Mouse (Mus musculus): ENCODE measurements around the gene Rere.

The Rere gene

DNA sequence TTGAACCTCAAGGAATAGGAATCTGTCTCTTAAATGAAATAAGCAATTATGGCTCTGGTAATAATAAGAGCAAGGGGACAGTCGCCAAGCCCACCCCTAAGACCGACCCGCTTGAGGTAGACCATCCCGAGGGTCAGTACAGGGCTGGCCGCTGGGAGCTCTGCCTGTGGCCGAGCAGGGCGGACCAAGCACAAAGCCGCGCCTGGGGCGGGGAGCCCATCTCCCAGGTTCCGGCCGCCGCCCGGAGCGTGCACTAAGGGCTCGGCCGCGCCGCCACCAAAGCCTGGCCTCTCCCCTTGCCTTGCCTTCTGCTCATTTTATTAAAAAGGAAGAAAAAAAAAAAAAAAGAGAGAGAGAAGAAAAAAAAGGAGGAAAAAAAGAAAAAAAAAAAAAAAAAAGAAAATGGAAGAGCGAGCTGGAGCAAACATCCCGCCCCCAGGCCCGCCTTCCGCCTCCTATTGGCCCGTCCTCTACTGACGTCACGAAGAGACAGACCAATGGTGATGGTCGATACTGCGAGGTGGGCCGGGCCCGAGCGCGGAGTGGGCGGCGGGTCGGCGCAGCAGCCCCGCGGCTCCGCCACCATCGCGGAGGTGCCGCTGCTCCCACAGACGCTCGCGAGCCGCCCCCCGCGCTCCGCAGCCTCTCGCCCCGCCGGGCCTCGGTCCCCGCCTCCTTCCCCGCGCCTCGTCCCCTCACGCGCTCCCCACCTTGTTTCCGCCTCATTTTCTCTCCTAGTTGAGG, at the start of gene Rere:
Rere (plus strand) TSS at position 629 of the 744 bp plus-strand sequence.
- CTCF ChIA-PET, result interaction anchor here (1.6 kb wide), 1 partner anchor 16 kb away, joined by 9 read pairs; no protein-coding TSS in a partner anchor

DNA sequence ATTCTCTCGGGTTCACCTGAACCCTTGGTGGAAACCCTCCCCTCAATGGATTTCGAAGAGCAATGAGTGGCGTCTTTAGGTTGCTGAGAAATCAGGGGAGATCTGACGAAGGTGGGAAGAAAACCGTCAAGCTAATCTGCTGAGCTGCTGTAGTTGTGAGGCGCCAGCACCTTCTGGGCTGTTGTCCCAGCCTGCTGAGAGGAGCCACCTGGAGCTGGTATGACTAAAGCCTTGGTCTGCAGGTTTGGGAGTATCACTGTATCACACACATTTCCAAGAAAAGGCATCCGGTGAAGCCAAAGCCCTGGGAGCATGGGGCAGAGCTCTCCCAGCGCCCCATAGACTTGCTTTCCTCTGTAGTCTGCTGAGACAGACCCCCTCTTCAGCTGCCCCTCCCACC, 49.6 kb upstream of the Rere start:
- CTCF ChIA-PET, result no interaction called here

DNA sequence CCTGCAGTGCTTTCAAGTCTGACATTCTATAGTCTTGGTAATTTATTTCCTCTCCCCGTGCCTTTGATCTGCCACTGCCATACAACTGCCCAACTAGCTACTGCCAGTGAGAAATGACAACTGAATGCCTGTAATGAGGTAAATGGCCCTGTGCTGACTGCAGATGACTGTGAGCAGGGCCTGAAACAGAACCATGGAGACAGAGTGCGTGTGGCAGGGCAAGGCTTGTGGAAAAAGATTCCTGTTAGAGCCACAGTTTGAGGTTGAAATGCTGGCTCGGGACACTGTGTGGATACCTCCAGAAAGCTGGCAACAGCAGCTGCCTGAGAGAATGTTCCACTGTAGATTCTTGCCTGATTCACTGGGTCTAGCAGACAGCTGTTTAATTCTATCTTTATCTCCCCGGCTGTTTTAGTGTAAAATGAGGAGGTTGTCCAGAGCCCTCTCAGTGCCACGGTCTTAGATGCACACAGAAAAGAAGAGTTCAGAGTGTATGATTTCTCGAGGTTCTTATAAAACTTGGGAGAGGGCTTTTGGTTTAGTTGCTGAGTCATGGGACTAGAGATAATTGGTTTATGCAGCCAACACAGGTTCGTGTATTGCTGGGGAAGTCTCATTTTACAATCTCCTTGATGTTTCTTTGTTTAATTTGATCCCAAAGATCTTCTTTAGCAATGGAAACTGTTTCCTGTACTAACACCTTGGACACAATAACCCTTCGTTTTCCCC, 46.7 kb upstream of the Rere start:
- CTCF ChIA-PET, result interaction anchor here (0.5 to 1.0 kb wide), 3 partner anchors 14 to 1424 kb away, joined by 3 to 6 read pairs (median 5); no protein-coding TSS in a partner anchor

DNA sequence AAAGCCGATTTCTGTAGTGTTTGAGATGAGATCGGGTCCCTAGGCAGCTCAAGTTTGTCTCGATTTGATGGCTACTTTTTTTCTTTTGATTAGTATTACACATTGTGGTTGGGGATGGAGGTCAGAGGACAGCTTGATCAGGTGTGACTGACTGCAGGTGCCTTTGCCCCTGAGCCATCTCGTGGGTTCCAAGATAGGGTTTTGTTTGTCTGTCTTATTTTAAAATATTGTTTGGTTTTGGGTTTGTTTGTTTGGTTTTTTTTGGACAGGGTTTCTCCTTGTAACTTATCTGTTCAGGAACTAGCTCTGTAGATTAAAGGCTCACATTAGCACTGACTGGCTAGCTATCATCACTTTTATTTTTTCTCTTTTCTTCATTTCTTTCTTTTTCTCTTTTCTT, 45.9 kb upstream of the Rere start:
- CTCF ChIA-PET, result interaction anchor here (0.6 to 1.0 kb wide), 4 partner anchors 13 to 1919 kb away, joined by 3 to 9 read pairs (median 6); no protein-coding TSS in a partner anchor

DNA sequence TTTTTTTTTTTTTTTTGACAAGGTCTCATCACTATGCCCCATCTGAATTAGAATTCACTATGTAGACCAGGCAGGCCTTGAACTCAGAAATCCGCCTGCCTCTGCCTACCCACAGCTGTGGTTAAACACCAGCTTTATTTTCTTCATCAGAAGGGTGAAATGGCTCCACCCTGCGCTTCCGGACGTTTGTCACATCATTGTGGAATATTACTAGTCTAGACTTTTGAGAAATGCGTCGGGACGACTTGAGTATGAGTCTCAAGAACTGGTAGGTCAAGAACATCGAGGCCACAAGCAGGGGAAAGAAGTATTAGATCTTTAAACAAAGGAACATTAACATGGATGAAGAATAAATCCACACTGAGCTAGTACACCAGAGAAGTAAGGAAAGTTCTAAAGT, 45.4 kb upstream of the Rere start:
- CTCF ChIA-PET, result interaction anchor here (0.6 to 1.0 kb wide), 3 partner anchors 13 to 1918 kb away, joined by 3 to 9 read pairs (median 5); no protein-coding TSS in a partner anchor

DNA sequence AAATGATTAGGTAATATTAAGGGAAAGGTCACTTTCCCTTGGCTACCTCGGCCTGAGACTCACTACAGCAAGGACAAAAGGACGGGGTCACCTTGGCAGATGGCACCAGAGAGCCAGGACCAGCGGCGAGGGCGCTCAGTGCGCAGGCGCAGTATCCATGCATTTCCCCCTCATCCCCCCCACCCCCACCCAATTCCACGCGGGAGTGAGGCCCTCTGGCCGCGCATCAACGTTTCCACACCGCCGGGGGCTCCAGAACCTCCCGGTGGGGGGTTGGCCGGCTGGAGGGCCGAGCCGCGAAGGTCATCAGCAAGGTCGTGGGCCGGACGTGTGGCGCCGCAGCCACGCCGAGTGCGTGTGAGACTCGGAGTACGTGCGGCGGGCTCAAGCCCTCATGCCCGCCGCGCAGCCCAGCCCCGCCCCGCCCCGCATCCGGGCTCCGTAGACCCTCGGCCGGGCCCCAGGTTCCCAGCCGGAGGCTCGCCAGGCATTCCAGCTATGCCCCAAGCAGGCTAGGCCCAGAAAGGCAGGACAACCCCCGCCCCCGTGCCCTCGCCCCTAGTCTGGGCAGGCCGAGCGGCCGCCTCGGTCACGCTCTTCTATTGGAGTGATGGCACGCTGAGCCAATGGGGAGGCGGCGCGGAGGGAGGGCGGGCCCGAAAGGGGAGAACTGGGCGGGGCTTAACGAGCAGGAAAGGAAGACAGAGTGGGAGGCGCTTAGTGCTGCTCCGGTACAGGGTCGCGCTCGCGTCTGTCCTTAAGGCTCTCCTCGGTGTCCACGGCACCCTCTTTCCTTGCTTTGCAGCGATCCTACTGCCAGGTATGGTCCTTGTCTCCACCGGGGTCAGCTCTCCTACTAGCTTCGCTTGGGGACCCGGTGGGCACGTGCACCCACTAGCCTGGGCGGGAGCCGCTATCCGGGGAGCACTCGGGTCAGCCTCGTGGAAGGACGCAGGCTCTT, 44.6 kb upstream of the Rere start, which contains the start of gene Eno1:
Eno1 (plus strand) TSS at position 201 of the 961 bp plus-strand sequence.
- CTCF ChIA-PET, result interaction anchor here (0.5 to 0.7 kb wide), 2 partner anchors 101 to 948 kb away, joined by 4 to 9 read pairs; no protein-coding TSS in a partner anchor

DNA sequence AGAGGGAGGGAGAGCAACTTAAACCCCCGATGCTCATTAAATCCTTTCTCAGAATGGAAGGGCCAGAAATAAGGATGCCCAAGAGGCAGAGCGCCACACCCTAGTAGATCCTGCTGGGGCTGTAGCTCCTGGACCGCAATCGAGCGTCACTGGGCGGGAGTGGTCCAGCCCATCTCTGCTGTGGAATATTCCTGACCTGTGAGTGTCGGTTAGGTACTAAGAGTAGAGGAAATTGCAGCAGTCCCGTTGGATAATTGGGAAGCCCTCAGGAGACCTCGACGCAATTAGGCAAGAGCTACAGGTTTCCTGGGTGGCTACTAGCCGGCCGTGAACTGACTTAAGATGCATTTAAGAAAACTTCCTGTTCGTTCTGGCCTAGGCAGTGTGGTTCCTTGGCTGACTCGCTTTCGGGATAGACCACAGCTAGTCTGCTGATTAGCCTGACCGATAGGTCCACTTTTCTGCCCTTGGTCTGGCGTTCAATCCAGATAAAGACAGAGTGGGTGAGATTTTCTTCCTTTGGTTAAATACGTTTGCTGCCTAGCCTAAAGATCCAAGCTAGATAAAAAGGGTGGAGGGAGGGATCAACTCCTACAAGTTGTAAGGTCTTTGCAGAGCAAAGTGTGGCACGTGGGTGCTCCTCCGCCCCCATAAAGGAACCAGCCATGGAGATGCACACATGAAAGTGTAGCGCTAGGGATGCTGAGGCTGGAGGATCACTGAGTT, 43.6 kb upstream of the Rere start:
- CTCF ChIA-PET, result interaction anchor here (0.5 to 1.4 kb wide), 3 partner anchors 13 to 949 kb away, joined by 3 to 4 read pairs (median 3); no protein-coding TSS in a partner anchor

DNA sequence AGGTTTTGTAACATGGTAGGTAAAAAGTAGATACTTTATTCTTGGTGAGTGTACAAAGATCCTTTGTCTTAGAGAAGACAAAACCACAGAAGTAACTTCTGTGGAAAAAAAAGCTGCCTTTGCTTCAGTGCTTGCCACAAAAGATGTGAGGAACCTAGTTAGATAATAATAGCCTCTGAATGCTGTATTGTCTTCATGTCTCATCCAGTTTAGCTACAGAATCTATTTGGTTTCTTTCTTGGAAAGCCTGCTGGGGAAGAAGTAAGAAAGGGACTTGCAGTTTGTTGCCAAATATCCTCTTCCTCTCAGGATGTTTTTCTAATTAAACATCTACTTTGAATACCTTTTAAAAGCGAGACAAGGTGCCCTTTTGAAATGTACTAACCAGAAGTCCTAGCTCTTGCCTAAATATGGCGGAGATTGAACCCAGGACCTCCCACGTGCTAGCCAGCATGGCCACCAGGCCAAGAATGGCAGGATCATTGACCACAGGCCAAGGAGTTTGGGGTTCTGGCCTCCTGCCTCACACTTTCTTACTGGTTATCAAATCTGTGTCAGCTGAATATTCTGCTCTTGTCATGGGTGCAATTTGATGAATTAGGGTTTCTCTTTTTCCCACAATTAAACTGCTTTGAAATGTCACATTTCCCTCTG, 42.9 kb upstream of the Rere start:
- CTCF ChIA-PET, result interaction anchor here (1.2 to 1.4 kb wide), 2 partner anchors 14 to 26 kb away, joined by 3 read pairs; no protein-coding TSS in a partner anchor

DNA sequence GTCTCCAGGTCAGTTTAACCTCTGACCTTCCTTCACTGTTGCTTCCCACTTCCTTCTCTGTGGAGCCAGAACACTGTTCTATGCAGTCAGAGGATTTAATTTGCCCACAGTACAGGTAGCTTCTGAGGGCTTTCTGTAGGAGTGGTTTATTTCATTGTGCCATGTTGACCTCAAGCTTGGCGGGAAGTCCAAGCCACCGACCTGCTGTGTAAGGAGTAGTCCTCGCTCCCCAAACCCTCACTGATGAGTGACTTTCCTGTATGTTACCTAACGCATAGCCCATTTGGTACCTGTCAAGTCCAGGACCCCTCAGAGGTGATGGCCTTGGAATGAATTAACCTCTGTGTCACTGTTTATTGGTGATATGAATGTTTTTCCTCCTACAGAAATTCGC, 42.4 kb upstream of the Rere start:
- CTCF ChIA-PET, result interaction anchor here (0.7 to 1.4 kb wide), 4 partner anchors 14 to 1819 kb away, joined by 3 to 8 read pairs (median 4); no protein-coding TSS in a partner anchor

DNA sequence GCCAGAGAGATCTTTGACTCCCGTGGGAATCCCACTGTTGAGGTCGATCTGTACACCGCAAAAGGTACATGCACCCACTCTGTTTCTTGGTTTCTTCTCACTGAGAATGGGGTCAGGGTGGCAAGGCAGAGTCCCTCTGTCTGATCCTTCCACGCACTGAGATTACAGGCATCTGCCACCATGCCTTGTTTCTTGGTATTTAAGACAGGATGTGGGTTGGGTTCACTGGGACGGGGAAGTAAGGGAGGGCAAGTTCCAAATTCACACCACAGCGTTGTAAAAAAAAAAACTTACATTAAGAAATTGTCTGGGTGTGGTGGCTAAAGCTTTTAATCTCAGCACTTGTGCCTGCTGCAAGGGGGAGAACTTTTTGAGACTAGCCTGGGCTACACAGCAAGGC, 41.9 kb upstream of the Rere start:
- CTCF ChIA-PET, result interaction anchor here (0.7 to 1.4 kb wide), 4 partner anchors 11 to 1819 kb away, joined by 4 to 8 read pairs (median 6); no protein-coding TSS in a partner anchor

DNA sequence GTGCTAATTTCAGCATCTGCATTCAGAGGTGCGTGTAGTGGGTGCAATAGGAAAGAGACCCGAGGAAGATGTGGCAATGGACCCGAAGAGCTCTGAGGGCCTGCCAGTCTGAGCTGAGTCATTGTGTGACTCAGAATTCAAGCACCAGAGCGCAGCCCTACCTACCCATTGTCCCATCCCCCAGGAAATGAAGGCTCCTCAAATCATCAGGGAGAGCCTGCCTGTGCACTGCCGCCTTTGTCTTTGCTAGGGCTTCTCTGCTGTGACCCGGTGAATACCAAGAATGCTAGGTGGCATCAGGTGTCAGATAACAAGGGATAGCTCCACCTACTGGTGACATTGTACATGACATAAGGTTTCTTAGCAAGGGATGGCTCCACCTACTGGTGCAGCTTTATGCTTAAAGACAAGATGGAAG, 41.5 kb upstream of the Rere start:
- CTCF ChIA-PET, result interaction anchor here (0.7 to 1.4 kb wide), 5 partner anchors 10 to 1818 kb away, joined by 4 to 8 read pairs (median 7); no protein-coding TSS in a partner anchor

DNA sequence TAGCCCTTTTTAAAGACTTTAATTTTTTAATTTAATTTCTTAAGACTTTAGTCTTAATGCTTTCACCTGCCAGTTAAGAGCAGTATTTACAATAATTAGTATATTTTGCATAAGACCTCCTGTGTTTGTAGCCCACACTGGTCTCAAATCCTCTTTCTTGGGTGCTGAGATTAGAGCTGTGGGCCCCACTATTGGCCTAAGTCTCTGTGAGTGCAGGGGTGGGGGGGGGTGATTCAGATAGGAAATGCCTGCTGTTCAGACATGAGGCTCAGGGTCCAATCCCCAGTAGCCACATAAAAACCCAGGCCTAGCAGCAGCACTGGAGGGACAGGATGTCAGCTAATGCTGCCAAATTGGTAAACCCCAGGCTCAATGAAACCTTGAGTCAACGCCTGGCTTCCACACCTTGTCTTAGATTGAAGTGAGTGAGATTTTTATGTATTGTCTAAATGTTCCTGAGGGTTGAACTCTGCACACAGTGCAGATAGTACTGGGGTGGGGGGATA, 41.0 kb upstream of the Rere start:
- CTCF ChIA-PET, result interaction anchor here (0.7 to 1.4 kb wide), 3 partner anchors 10 to 466 kb away, joined by 4 to 8 read pairs (median 7); no protein-coding TSS in a partner anchor

DNA sequence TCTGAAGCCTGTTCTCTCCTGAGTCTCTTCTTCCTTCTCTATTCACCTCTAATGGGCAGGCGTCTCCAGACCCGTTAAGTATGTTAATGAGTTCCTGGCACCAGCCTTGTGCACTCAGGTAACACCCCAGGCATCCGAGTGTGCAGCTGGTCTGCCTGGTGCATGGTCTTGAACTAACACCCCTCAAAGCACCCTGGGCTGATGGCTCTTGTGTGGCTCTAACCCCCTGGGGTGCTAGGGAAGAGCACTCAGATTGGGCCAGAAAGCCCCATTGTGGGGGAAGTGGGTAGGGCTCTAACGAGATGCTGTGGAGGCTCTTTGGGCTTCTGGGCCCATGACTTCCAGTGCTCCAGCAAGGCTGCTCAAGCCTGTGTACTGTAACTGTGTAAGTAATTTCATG, 39.7 kb upstream of the Rere start:
- CTCF ChIA-PET, result no interaction called here

DNA sequence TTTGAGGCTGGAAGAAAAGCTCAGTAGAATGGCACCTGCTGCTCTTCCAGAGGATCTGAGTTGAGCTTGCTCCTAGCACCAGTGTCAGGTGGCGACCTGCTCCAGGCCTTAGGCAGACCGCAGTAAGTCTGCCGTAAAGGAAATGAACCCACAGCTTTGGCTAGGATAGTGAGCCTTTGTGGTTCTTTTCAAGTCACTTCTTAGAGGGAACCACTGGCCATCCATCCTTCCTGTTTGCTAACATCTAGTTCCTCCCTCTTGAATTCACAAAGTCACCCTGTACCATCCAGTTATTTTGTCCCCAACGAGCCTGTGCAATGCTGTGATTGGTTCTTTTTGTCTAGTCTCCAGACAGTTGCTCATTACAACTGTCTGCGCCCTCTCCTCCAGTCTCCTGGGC, 38.7 kb upstream of the Rere start:
- CTCF ChIA-PET, result no interaction called here

DNA sequence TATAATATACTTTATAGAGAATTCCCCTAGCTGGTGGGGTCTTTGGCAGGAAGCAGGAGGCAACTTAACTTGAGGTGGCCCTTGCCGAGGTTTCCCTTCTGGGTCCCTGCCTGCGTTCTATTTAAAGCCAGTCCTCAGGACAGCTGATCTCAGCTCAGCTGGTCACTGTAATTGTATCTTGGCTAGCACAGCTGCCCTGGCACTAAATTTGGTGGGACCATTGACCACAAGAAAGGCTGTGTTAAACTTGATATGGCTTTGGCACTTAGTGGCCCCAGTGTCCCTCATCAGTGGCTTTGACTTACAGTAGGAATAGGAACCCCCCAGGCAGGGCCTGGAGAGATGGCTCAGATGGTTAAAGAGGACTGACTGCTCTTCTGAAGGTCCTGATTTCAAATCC, 35.6 kb upstream of the Rere start:
- CTCF ChIA-PET, result no interaction called here

DNA sequence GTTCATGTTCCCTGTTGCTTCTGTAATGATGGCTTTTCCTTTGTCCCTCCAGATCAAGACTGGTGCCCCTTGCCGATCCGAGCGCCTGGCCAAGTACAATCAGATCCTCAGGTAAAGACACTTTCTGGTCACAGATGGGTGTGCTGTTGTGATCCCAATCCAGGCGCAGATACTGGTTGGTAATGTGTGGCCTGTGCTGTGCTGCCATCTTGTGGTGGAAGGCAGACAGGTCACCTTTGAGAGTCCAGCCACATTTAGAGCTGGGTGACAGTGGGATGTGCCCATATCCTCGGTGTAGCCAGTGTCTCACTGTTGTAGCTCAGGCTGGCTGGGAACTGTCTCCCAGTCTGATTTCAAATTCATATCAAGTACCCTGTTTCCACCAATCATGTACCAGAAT, 33.4 kb upstream of the Rere start:
- CTCF ChIA-PET, result interaction anchor here (1.1 kb wide), 1 partner anchor 13 kb away, joined by 3 read pairs; no protein-coding TSS in a partner anchor

DNA sequence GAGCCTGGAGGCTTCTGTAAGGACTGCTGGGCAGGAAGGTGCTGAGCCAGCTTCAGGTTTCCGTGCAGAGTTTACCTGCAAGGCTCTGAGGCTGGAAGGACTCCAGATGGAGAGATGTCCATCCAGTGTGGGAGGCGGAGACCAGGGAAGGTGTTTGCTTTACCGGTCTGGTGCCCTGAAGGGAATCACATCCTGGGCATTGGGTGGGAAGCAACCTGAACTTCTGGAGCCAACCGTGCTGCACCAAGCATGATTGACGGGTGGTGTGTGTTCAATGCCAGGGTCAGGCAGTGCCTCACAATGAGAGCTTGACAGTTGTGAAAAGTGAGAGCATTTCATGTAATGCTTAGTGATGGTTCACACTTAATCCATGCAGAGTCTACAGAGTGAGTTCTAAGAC, 32.5 kb upstream of the Rere start:
- CTCF ChIA-PET, result interaction anchor here (0.5 to 1.1 kb wide), 2 partner anchors 13 to 132 kb away, joined by 3 to 6 read pairs; no protein-coding TSS in a partner anchor

DNA sequence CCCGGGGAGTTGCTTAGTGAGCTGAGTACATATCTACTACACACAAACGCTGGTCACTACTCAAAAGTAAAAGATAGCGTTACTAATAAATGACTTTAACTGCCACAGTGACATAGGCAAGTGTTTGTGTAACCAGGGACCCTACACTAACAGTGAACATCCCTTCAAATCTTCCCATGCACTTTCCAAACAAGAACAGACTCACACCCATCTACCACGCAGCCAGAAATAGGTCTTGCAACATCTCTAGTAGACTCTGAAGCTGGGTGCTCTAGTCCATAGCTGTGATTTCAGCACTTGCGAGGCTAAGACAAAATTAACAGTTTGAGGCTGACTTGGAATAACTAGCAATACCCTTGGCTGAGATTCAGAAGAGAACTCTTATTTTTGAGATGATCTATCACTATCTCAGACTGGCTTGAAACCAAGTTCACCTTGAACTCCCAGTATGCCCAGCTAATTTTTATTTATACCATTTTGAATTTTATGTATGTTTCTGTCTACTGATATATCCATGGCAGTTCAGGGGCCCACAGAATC, 31.6 kb upstream of the Rere start:
- CTCF ChIA-PET, result interaction anchor here (0.5 to 1.3 kb wide), 2 partner anchors 10 to 133 kb away, joined by 4 to 6 read pairs; no protein-coding TSS in a partner anchor
